Mouse (Mus musculus): ENCODE data around the gene Car10. TPM values are rescaled to one million over a fixed set of nuclear protein-coding genes. Genes with fewer than 3 reads are reported as not detected.

The Car10 gene
- total RNA-seq, 2 experiments from 2014 or later, result not detected

GRCm38 (mm10) chr11:93646216-93646615 is 548.4 kb downstream of the Car10 start:
- ATAC-seq (replicated peaks; ENCODE audit: poor library complexity), result no peak
